Mouse (Mus musculus): Measurements from ENCODE around the gene Timm8a1. TPM values are rescaled to one million over a fixed set of nuclear protein-coding genes. Genes with fewer than 3 reads are reported as not detected.

Gene Timm8a1
- polyA plus RNA-seq, 1 experiment from 2014 or later: 106 TPM

- no peak overlapping the region for H3K27ac ChIP-seq
- no peaks in the 10 kb centered on the region for H3K36me3 ChIP-seq (ENCODE audit: insufficient read depth, low read length)
- H3K27me3 ChIP-seq (ENCODE audit: insufficient read depth, low read length): no peaks in the 10 kb centered on the region
- no peak overlapping the region for H3K4me3 ChIP-seq (replicated peaks; ENCODE audit: low read depth, low read length)
- no peak for TF ChIP-seq CTCF (IDR thresholded peaks at IDR 0.05; ENCODE audit: low read depth)
- 68% methylated on average over 6 of the region's 6 CpGs for WGBS
- no peaks in the 10 kb centered on the region for H3K9me3 ChIP-seq (replicated peaks; ENCODE audit: low read length)
- no peaks in the 10 kb centered on the region for H3K4me1 ChIP-seq (replicated peaks; ENCODE audit: insufficient read depth, low read length)
- H3K4me2 ChIP-seq (ENCODE audit: low read length): no peak overlapping the region
- H3K9ac ChIP-seq (ENCODE audit: low read depth, low read length): no peak overlapping the region
- DNase-seq (ENCODE audit: low spot score): no peak
- ATAC-seq (replicated peaks; ENCODE audit: low FRiP score, low read depth): no peak
Measured at GRCm38 (mm10) chrX:134554425-134554824, 12.8 kb upstream of the Timm8a1 start.

- no peaks in the 10 kb centered on the region for H3K27me3 ChIP-seq (ENCODE audit: insufficient read depth, low read length)
- no peak for DNase-seq (ENCODE audit: low spot score)
- WGBS: 85% methylated on average over 4 of the region's 4 CpGs
- H3K9me3 ChIP-seq (replicated peaks; ENCODE audit: low read length): no peaks in the 10 kb centered on the region
- no peak overlapping the region for H3K4me3 ChIP-seq (replicated peaks; ENCODE audit: low read depth, low read length)
- H3K4me2 ChIP-seq (ENCODE audit: low read length): no peak overlapping the region
- no peaks in the 10 kb centered on the region for H3K36me3 ChIP-seq (ENCODE audit: insufficient read depth, low read length)
- TF ChIP-seq CTCF (IDR thresholded peaks at IDR 0.05; ENCODE audit: low read depth): no peak
- H3K4me1 ChIP-seq (replicated peaks; ENCODE audit: insufficient read depth, low read length): no peaks in the 10 kb centered on the region
- H3K9ac ChIP-seq (ENCODE audit: low read depth, low read length): no peak overlapping the region
- no peak overlapping the region for H3K27ac ChIP-seq
- no peak for ATAC-seq (replicated peaks; ENCODE audit: low FRiP score, low read depth)
Measured at GRCm38 (mm10) chrX:134553326-134553725, 11.7 kb upstream of the Timm8a1 start.

DNA sequence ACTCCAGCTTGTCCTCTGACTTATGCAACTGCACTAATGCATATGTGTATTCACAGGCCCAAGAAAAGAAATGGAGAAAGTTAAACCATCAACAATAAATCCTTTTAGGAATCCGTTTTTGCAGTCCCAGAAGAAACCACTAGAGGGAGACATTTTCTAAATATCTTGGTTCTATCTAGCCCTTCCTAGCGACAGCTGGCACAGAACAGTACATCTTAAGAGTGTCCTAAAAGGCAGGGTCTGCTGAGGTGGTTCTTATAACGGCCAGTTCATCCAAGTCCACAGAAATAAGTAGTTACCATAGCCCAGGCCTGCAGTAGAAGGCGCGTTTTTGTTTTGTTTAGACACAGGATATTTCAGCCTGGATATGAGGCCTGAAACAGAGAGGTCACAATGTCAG is 9.2 kb upstream of the Timm8a1 start:
- Histone ChIP-seq H3K4me2 (ENCODE audit: low read length) (no peak overlapping the region), H3K36me3 (ENCODE audit: insufficient read depth, low read length) (no peaks in the 10 kb centered on the region), H3K27ac (no peak overlapping the region), H3K4me1 (replicated peaks; ENCODE audit: insufficient read depth, low read length) (no peaks in the 10 kb centered on the region), H3K27me3 (ENCODE audit: insufficient read depth, low read length) (no peaks in the 10 kb centered on the region), H3K9me3 (replicated peaks; ENCODE audit: low read length) (no peaks in the 10 kb centered on the region), H3K9ac (ENCODE audit: low read depth, low read length) (no peak overlapping the region), H3K4me3 (replicated peaks; ENCODE audit: low read depth, low read length) (no peak overlapping the region)
- 15% methylated on average over 5 of the region's 5 CpGs for WGBS
- DNase-seq (ENCODE audit: low spot score) (peak; percentile 65), ATAC-seq (replicated peaks; ENCODE audit: low FRiP score, low read depth) (no peak)
- peak; percentile 78 for TF ChIP-seq CTCF (IDR thresholded peaks at IDR 0.05; ENCODE audit: low read depth)

- no peaks in the 10 kb centered on the region for H3K9me3 ChIP-seq (replicated peaks; ENCODE audit: low read length)
- H3K4me2 ChIP-seq (ENCODE audit: low read length): no peak overlapping the region
- H3K9ac ChIP-seq (ENCODE audit: low read depth, low read length): no peak overlapping the region
- 84% methylated on average over 4 of the region's 4 CpGs for WGBS
- no peaks in the 10 kb centered on the region for H3K36me3 ChIP-seq (ENCODE audit: insufficient read depth, low read length)
- ATAC-seq (replicated peaks; ENCODE audit: low FRiP score, low read depth): no peak
- no peak overlapping the region for H3K27ac ChIP-seq
- H3K4me3 ChIP-seq (replicated peaks; ENCODE audit: low read depth, low read length): no peak overlapping the region
- H3K27me3 ChIP-seq (ENCODE audit: insufficient read depth, low read length): no peaks in the 10 kb centered on the region
- H3K4me1 ChIP-seq (replicated peaks; ENCODE audit: insufficient read depth, low read length): no peaks in the 10 kb centered on the region
- DNase-seq (ENCODE audit: low spot score): no peak
- no peak for TF ChIP-seq CTCF (IDR thresholded peaks at IDR 0.05; ENCODE audit: low read depth)
Measured at GRCm38 (mm10) chrX:134547330-134547729, 5.7 kb upstream of the Timm8a1 start.

DNA sequence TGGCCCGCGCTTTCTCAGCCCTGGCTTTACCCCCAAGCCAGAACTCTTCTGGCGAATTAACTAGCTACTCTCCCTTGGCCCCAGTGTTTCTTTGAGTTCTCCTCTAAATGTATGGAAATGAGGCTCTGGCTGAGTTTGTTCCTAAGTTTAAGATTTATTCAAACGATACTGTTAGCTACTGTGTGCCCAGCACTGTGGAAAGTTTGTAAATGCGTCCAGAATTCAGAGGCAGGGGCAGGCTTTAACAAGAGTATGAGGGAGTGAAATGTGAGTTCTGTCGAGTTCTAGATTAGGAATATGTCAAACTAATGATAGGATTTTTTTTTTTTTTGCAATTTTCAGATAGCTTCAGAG is 267 bp upstream of the Timm8a1 start:
- H3K27ac ChIP-seq: peak overlapping the region; percentile 74; the same call in 1 of the 2 replicates
- TF ChIP-seq CTCF (IDR thresholded peaks at IDR 0.05; ENCODE audit: low read depth): no peak
- peak overlapping the region; percentile 54 for H3K4me3 ChIP-seq (replicated peaks; ENCODE audit: low read depth, low read length)
- H3K9me3 ChIP-seq (replicated peaks; ENCODE audit: low read length): no peaks in the 10 kb centered on the region
- H3K4me2 ChIP-seq (ENCODE audit: low read length): peak overlapping the region; percentile 64
- peak overlapping the region; percentile 57; the same call in 1 of the 2 replicates for H3K9ac ChIP-seq (ENCODE audit: low read depth, low read length)
- H3K4me1 ChIP-seq (replicated peaks; ENCODE audit: insufficient read depth, low read length): no peaks in the 10 kb centered on the region
- DNase-seq (ENCODE audit: low spot score) (peak; percentile 1), ATAC-seq (replicated peaks; ENCODE audit: low FRiP score, low read depth) (0 out of 2 replicates have a peak, but pooled peaks have one; percentile 11)
- H3K36me3 ChIP-seq (ENCODE audit: insufficient read depth, low read length): no peaks in the 10 kb centered on the region
- no peaks in the 10 kb centered on the region for H3K27me3 ChIP-seq (ENCODE audit: insufficient read depth, low read length)
- WGBS: 26% methylated on average over 6 of the region's 6 CpGs

GRCm38 (mm10) chrX:134540414-134541135 is 1.1 kb downstream of the Timm8a1 start:
- 0 out of 2 replicates have a peak overlapping the region, but pooled peaks have one; percentile 54 for H3K27ac ChIP-seq
- TF ChIP-seq CTCF (IDR thresholded peaks at IDR 0.05; ENCODE audit: low read depth): 0 out of 2 replicates have a peak, but pooled peaks have one; percentile 18
- no peaks in the 10 kb centered on the region for H3K4me1 ChIP-seq (replicated peaks; ENCODE audit: insufficient read depth, low read length)
- no peaks in the 10 kb centered on the region for H3K27me3 ChIP-seq (ENCODE audit: insufficient read depth, low read length)
- 43% methylated on average over 12 of the region's 12 CpGs for WGBS
- H3K4me3 ChIP-seq (replicated peaks; ENCODE audit: low read depth, low read length): peak overlapping the region; percentile 54
- H3K9me3 ChIP-seq (replicated peaks; ENCODE audit: low read length): no peaks in the 10 kb centered on the region
- no peaks in the 10 kb centered on the region for H3K36me3 ChIP-seq (ENCODE audit: insufficient read depth, low read length)
- DNase-seq (ENCODE audit: low spot score) (peak; percentile 22), ATAC-seq (replicated peaks; ENCODE audit: low FRiP score, low read depth) (no peak)
- H3K9ac ChIP-seq (ENCODE audit: low read depth, low read length): peak overlapping the region; percentile 55; the same call in 1 of the 2 replicates
- H3K4me2 ChIP-seq (ENCODE audit: low read length): peak overlapping the region; percentile 64

Measured in kidney, postnatal 0 days (tissue).